Mouse (Mus musculus): ENCODE measurements around the gene Prx. TPM values are rescaled to one million over a fixed set of nuclear protein-coding genes. Genes with fewer than 3 reads are reported as not detected.
A peak's percentile ranks its signal among the peaks of the same experiment; 100 is the strongest.

The Prx gene
- polyA plus RNA-seq, 1 experiment from 2014 or later = 1.0 TPM

GRCm38 (mm10) chr7:27522967-27523366 lies 23.8 kb downstream of the Prx start, which contains the start of gene Hipk4:
Gene Hipk4, plus strand, starts transcription at chr7:27523267.
- Histone ChIP-seq H3K4me2 (replicated peaks; ENCODE audit: low read depth, low read length) (no peak within 1 kb of the TSS), H3K4me3 (ENCODE audit: low read depth, low read length) (no peak within 1 kb of the TSS), H3K9me3 (ENCODE audit: control insufficient read depth, low read length) (no peaks in the 10 kb centered on the region), H3K36me3 (ENCODE audit: control insufficient read depth, insufficient read depth, low read length) (no peaks in the 10 kb centered on the region), H3K27ac (ENCODE audit: low read depth, low read length) (no peak within 1 kb of the TSS), H3K9ac (ENCODE audit: low read depth, low read length) (no peak within 1 kb of the TSS), H3K27me3 (ENCODE audit: control insufficient read depth, insufficient read depth, low read length) (no peaks in the 10 kb centered on the region), H3K4me1 (replicated peaks; ENCODE audit: control insufficient read depth, insufficient read depth, low read length) (no peaks in the 10 kb centered on the region)
- no peak for DNase-seq (ENCODE audit: low spot score)
- no peak for ATAC-seq (ENCODE audit: low FRiP score)
- WGBS = 66% methylated on average over 5 of the region's 5 CpGs

- DNase-seq (ENCODE audit: low spot score) = no peak
- no peak for ATAC-seq (ENCODE audit: low FRiP score)
- H3K9ac ChIP-seq (ENCODE audit: low read depth, low read length) = no peak overlapping the region
- no peak overlapping the region for H3K4me2 ChIP-seq (replicated peaks; ENCODE audit: low read depth, low read length)
- H3K9me3 ChIP-seq (ENCODE audit: control insufficient read depth, low read length) = no peaks in the 10 kb centered on the region
- WGBS = 94% methylated on average over 13 of the region's 13 CpGs
- no peak overlapping the region for H3K27ac ChIP-seq (ENCODE audit: low read depth, low read length)
- no peaks in the 10 kb centered on the region for H3K36me3 ChIP-seq (ENCODE audit: control insufficient read depth, insufficient read depth, low read length)
- H3K4me1 ChIP-seq (replicated peaks; ENCODE audit: control insufficient read depth, insufficient read depth, low read length) = no peaks in the 10 kb centered on the region
- no peaks in the 10 kb centered on the region for H3K27me3 ChIP-seq (ENCODE audit: control insufficient read depth, insufficient read depth, low read length)
- H3K4me3 ChIP-seq (ENCODE audit: low read depth, low read length) = no peak overlapping the region
These were observed 24.7 kb downstream of the Prx start for GRCm38 (mm10) chr7:27523805-27524204.

GRCm38 (mm10) chr7:27526039-27526827 lies 27.1 kb downstream of the Prx start:
- H3K27ac ChIP-seq (ENCODE audit: low read depth, low read length) = no peak overlapping the region
- no peaks in the 10 kb centered on the region for H3K36me3 ChIP-seq (ENCODE audit: control insufficient read depth, insufficient read depth, low read length)
- DNase-seq (ENCODE audit: low spot score) (peak; percentile 92), ATAC-seq (ENCODE audit: low FRiP score) (peak; percentile 72; the same call in 1 of the 2 replicates)
- no peak overlapping the region for H3K4me2 ChIP-seq (replicated peaks; ENCODE audit: low read depth, low read length)
- no peak overlapping the region for H3K9ac ChIP-seq (ENCODE audit: low read depth, low read length)
- H3K9me3 ChIP-seq (ENCODE audit: control insufficient read depth, low read length) = no peaks in the 10 kb centered on the region
- no peak overlapping the region for H3K4me3 ChIP-seq (ENCODE audit: low read depth, low read length)
- H3K27me3 ChIP-seq (ENCODE audit: control insufficient read depth, insufficient read depth, low read length) = no peaks in the 10 kb centered on the region
- no peaks in the 10 kb centered on the region for H3K4me1 ChIP-seq (replicated peaks; ENCODE audit: control insufficient read depth, insufficient read depth, low read length)
- WGBS = 31% methylated on average over 10 of the region's 10 CpGs

- WGBS = 81% methylated on average over 21 of the region's 21 CpGs
- ATAC-seq (ENCODE audit: low FRiP score) (no peak), DNase-seq (ENCODE audit: low spot score) (no peak)
- Histone ChIP-seq H3K27me3 (ENCODE audit: control insufficient read depth, insufficient read depth, low read length) (no peaks in the 10 kb centered on the region), H3K9me3 (ENCODE audit: control insufficient read depth, low read length) (no peaks in the 10 kb centered on the region), H3K36me3 (ENCODE audit: control insufficient read depth, insufficient read depth, low read length) (no peaks in the 10 kb centered on the region), H3K9ac (ENCODE audit: low read depth, low read length) (no peak overlapping the region), H3K4me2 (replicated peaks; ENCODE audit: low read depth, low read length) (no peak overlapping the region), H3K4me3 (ENCODE audit: low read depth, low read length) (no peak overlapping the region), H3K4me1 (replicated peaks; ENCODE audit: control insufficient read depth, insufficient read depth, low read length) (no peaks in the 10 kb centered on the region), H3K27ac (ENCODE audit: low read depth, low read length) (no peak overlapping the region)
These were observed 29.9 kb downstream of the Prx start for GRCm38 (mm10) chr7:27529070-27529469.

- no peak overlapping the region for H3K9ac ChIP-seq (ENCODE audit: low read depth, low read length)
- no peak for DNase-seq (ENCODE audit: low spot score)
- H3K36me3 ChIP-seq (ENCODE audit: control insufficient read depth, insufficient read depth, low read length) = no peaks in the 10 kb centered on the region
- WGBS = 77% methylated on average over 3 of the region's 3 CpGs
- H3K4me2 ChIP-seq (replicated peaks; ENCODE audit: low read depth, low read length) = no peak overlapping the region
- H3K27ac ChIP-seq (ENCODE audit: low read depth, low read length) = no peak overlapping the region
- no peaks in the 10 kb centered on the region for H3K4me1 ChIP-seq (replicated peaks; ENCODE audit: control insufficient read depth, insufficient read depth, low read length)
- no peaks in the 10 kb centered on the region for H3K9me3 ChIP-seq (ENCODE audit: control insufficient read depth, low read length)
- H3K4me3 ChIP-seq (ENCODE audit: low read depth, low read length) = no peak overlapping the region
- ATAC-seq (ENCODE audit: low FRiP score) = no peak
- H3K27me3 ChIP-seq (ENCODE audit: control insufficient read depth, insufficient read depth, low read length) = no peaks in the 10 kb centered on the region
These were observed 31.8 kb downstream of the Prx start for GRCm38 (mm10) chr7:27530937-27531336.

- DNase-seq (ENCODE audit: low spot score) = no peak
- Histone ChIP-seq H3K4me3 (ENCODE audit: low read depth, low read length) (no peak overlapping the region), H3K9ac (ENCODE audit: low read depth, low read length) (no peak overlapping the region), H3K4me1 (replicated peaks; ENCODE audit: control insufficient read depth, insufficient read depth, low read length) (no peaks in the 10 kb centered on the region), H3K4me2 (replicated peaks; ENCODE audit: low read depth, low read length) (no peak overlapping the region), H3K9me3 (ENCODE audit: control insufficient read depth, low read length) (no peaks in the 10 kb centered on the region), H3K27me3 (ENCODE audit: control insufficient read depth, insufficient read depth, low read length) (no peaks in the 10 kb centered on the region), H3K36me3 (ENCODE audit: control insufficient read depth, insufficient read depth, low read length) (peaks cover 4% of the 10 kb centered on the region; the same call in 1 of the 2 replicates), H3K27ac (ENCODE audit: low read depth, low read length) (no peak overlapping the region)
- WGBS = 81% methylated on average over 8 of the region's 10 CpGs
- no peak for ATAC-seq (ENCODE audit: low FRiP score)
These were observed 32.6 kb downstream of the Prx start for GRCm38 (mm10) chr7:27531707-27532106.

- H3K9me3 ChIP-seq (ENCODE audit: control insufficient read depth, low read length) = no peaks in the 10 kb centered on the region
- no peak overlapping the region for H3K4me3 ChIP-seq (ENCODE audit: low read depth, low read length)
- H3K36me3 ChIP-seq (ENCODE audit: control insufficient read depth, insufficient read depth, low read length) = peaks cover 4% of the 10 kb centered on the region; the same call in 1 of the 2 replicates
- 97% methylated on average over 9 of the region's 9 CpGs for WGBS
- H3K27me3 ChIP-seq (ENCODE audit: control insufficient read depth, insufficient read depth, low read length) = no peaks in the 10 kb centered on the region
- H3K9ac ChIP-seq (ENCODE audit: low read depth, low read length) = no peak overlapping the region
- H3K4me1 ChIP-seq (replicated peaks; ENCODE audit: control insufficient read depth, insufficient read depth, low read length) = no peaks in the 10 kb centered on the region
- H3K27ac ChIP-seq (ENCODE audit: low read depth, low read length) = no peak overlapping the region
- H3K4me2 ChIP-seq (replicated peaks; ENCODE audit: low read depth, low read length) = no peak overlapping the region
- DNase-seq (ENCODE audit: low spot score) (no peak), ATAC-seq (ENCODE audit: low FRiP score) (no peak)
These were observed 33.4 kb downstream of the Prx start for GRCm38 (mm10) chr7:27532480-27533050.

- no peak overlapping the region for H3K27ac ChIP-seq (ENCODE audit: low read depth, low read length)
- ATAC-seq (ENCODE audit: low FRiP score) (no peak), DNase-seq (ENCODE audit: low spot score) (no peak)
These were observed 36.3 kb downstream of the Prx start for GRCm38 (mm10) chr7:27535386-27535785.

GRCm38 (mm10) chr7:27536618-27537017 lies 37.5 kb downstream of the Prx start:
- H3K9me3 ChIP-seq (ENCODE audit: control insufficient read depth, low read length) = no peaks in the 10 kb centered on the region
- no peaks in the 10 kb centered on the region for H3K4me1 ChIP-seq (replicated peaks; ENCODE audit: control insufficient read depth, insufficient read depth, low read length)
- H3K9ac ChIP-seq (ENCODE audit: low read depth, low read length) = no peak overlapping the region
- no peak overlapping the region for H3K27ac ChIP-seq (ENCODE audit: low read depth, low read length)
- peaks cover 4% of the 10 kb centered on the region for H3K36me3 ChIP-seq (ENCODE audit: control insufficient read depth, insufficient read depth, low read length)
- H3K4me2 ChIP-seq (replicated peaks; ENCODE audit: low read depth, low read length) = no peak overlapping the region
- H3K27me3 ChIP-seq (ENCODE audit: control insufficient read depth, insufficient read depth, low read length) = no peaks in the 10 kb centered on the region
- no peak for ATAC-seq (ENCODE audit: low FRiP score)
- no peak overlapping the region for H3K4me3 ChIP-seq (ENCODE audit: low read depth, low read length)
- WGBS = 93% methylated on average over 6 of the region's 6 CpGs
- no peak for DNase-seq (ENCODE audit: low spot score)

More at GRCm38 (mm10) chr7:27535386-27535785, 36.3 kb downstream of the Prx start:
- peaks cover 4% of the 10 kb centered on the region; the same call in 1 of the 2 replicates for H3K36me3 ChIP-seq (ENCODE audit: control insufficient read depth, insufficient read depth, low read length)
- no peak overlapping the region for H3K4me2 ChIP-seq (replicated peaks; ENCODE audit: low read depth, low read length)
- WGBS = 79% methylated on average over 2 of the region's 2 CpGs
- no peaks in the 10 kb centered on the region for H3K9me3 ChIP-seq (ENCODE audit: control insufficient read depth, low read length)
- no peak overlapping the region for H3K4me3 ChIP-seq (ENCODE audit: low read depth, low read length)
- H3K9ac ChIP-seq (ENCODE audit: low read depth, low read length) = no peak overlapping the region
- no peaks in the 10 kb centered on the region for H3K4me1 ChIP-seq (replicated peaks; ENCODE audit: control insufficient read depth, insufficient read depth, low read length)
- no peaks in the 10 kb centered on the region for H3K27me3 ChIP-seq (ENCODE audit: control insufficient read depth, insufficient read depth, low read length)
